Mouse (Mus musculus) neural tube, embryonic 15.5 days (tissue): ENCODE data around the gene Cpsf7. TPM values are rescaled to one million over a fixed set of nuclear protein-coding genes. Genes with fewer than 3 reads are reported as not detected.
A peak's percentile ranks its signal among the peaks of the same experiment; 100 is the strongest.

Source experiments
- ATAC-seq: fragments of 200-750 bp; cut with Nextera tagmentation; 2 replicates; pipeline ENCODE4 v1.8.0; 2017; ENCODE audit warnings: mild to moderate bottlenecking, moderate TSS enrichment, moderate library complexity; ENCODE audit not compliant: low FRiP score
- H3K27ac ChIP-seq: fragments of 300-500 bp; sonication (generic); replicated peaks from 2 replicates; pipeline ENCODE4 v1.5.1; 2015; ENCODE audit warnings: mild to moderate bottlenecking, inconsistent platforms
- H3K27me3 ChIP-seq: fragments of 300-500 bp; sonication (generic); replicated peaks from 2 replicates; pipeline ENCODE4 v1.6.1; 2015; ENCODE audit warnings: inconsistent platforms
- H3K36me3 ChIP-seq: fragments of 300-500 bp; sonication (generic); 2 replicates; pipeline ENCODE4 v1.6.1; 2015; ENCODE audit warnings: inconsistent platforms
- H3K4me1 ChIP-seq: fragments of 300-500 bp; sonication (generic); 2 replicates; pipeline ENCODE4 v1.6.1; 2015; ENCODE audit warnings: inconsistent platforms
- H3K4me2 ChIP-seq: fragments of 300-500 bp; sonication (generic); 2 replicates; pipeline ENCODE4 v1.6.1; 2015; ENCODE audit warnings: inconsistent platforms, mild to moderate bottlenecking, moderate library complexity
- H3K4me3 ChIP-seq: fragments of 300-500 bp; sonication (generic); replicated peaks from 2 replicates; pipeline ENCODE4 v1.5.1; 2015; ENCODE audit warnings: mild to moderate bottlenecking, inconsistent platforms
- H3K9ac ChIP-seq: fragments of 300-500 bp; sonication (generic); replicated peaks from 2 replicates; pipeline ENCODE4 v1.6.1; 2015; ENCODE audit warnings: mild to moderate bottlenecking, inconsistent platforms
- H3K9me3 ChIP-seq: fragments of 300-500 bp; sonication (generic); replicated peaks from 2 replicates; pipeline ENCODE4 v1.6.1; 2016; ENCODE audit warnings: inconsistent platforms
- whole genome bisulfite sequencing: fragments of 180-500 bp; shearing (Covaris S2); methylation state at CpG from one replicate; pipeline ENCODE4 v1.1.7; 2015; ENCODE audit warnings: mixed read lengths; 5-methylcytosine and 5-hydroxymethylcytosine counted together
- polyA plus RNA-seq: library from polyadenylated mRNA; unstranded; fragments of >200 nt; fragmentation: Nextera tagmentation; extraction: Ambion mirVana; gene quantifications from 2 replicates; pipeline ENCODE4 v1.2.1, GENCODE M21; 2015

Cpsf7 gene
- polyA plus RNA-seq = 45.6 and 47.2 TPM in 2 replicates

GRCm38 (mm10) chr19:10525106-10525901 lies at the start of gene Cpsf7:
TSS of gene Cpsf7 (plus strand) at chr19:10525266.
- ATAC-seq = peak; percentile 94
- Histone ChIP-seq H3K4me3 (peak within 1 kb of the TSS; percentile 93), H3K27me3 (no peaks in the 10 kb centered on the region), H3K27ac (peak within 1 kb of the TSS; percentile 97), H3K4me2 (peak within 1 kb of the TSS; percentile 66), H3K4me1 (peaks cover 34% of the 10 kb centered on the region), H3K9me3 (no peaks in the 10 kb centered on the region), H3K36me3 (peaks cover 9% of the 10 kb centered on the region), H3K9ac (peak within 1 kb of the TSS; percentile 97)
- under 1% methylated on average over 56 of the region's 93 CpGs for WGBS

GRCm38 (mm10) chr19:10479541-10479940 lies 45.5 kb upstream of the Cpsf7 start:
- no peaks in the 10 kb centered on the region for H3K9me3 ChIP-seq
- no peaks in the 10 kb centered on the region for H3K27me3 ChIP-seq
- 67% methylated on average over 4 of the region's 4 CpGs for WGBS
- no peak overlapping the region for H3K9ac ChIP-seq
- H3K27ac ChIP-seq = no peak overlapping the region
- peaks cover 9% of the 10 kb centered on the region for H3K4me1 ChIP-seq
- H3K36me3 ChIP-seq = no peaks in the 10 kb centered on the region
- no peak overlapping the region for H3K4me3 ChIP-seq
- no peak for ATAC-seq
- no peak overlapping the region for H3K4me2 ChIP-seq

GRCm38 (mm10) chr19:10482703-10483102 lies 42.4 kb upstream of the Cpsf7 start, which contains the start of gene Ppp1r32:
TSS of gene Ppp1r32 (minus strand) at chr19:10482928.
- H3K27me3 ChIP-seq = peaks cover 13% of the 10 kb centered on the region; the same call in 1 of the 2 replicates
- no peak within 1 kb of the TSS for H3K9ac ChIP-seq
- 36% methylated on average over 6 of the region's 6 CpGs for WGBS
- peaks cover 11% of the 10 kb centered on the region for H3K4me1 ChIP-seq
- H3K4me3 ChIP-seq = no peak within 1 kb of the TSS
- ATAC-seq = no peak
- no peaks in the 10 kb centered on the region for H3K9me3 ChIP-seq
- H3K36me3 ChIP-seq = no peaks in the 10 kb centered on the region
- H3K27ac ChIP-seq = no peak within 1 kb of the TSS
- no peak within 1 kb of the TSS for H3K4me2 ChIP-seq

GRCm38 (mm10) chr19:10486264-10486738 lies 38.8 kb upstream of the Cpsf7 start:
- no peak overlapping the region for H3K9ac ChIP-seq
- H3K4me3 ChIP-seq = no peak overlapping the region
- no peaks in the 10 kb centered on the region for H3K36me3 ChIP-seq
- peaks cover 15% of the 10 kb centered on the region; the same call in 1 of the 2 replicates for H3K27me3 ChIP-seq
- WGBS = 24% methylated on average over 9 of the region's 9 CpGs
- H3K9me3 ChIP-seq = no peaks in the 10 kb centered on the region
- no peak overlapping the region for H3K27ac ChIP-seq
- peaks cover 11% of the 10 kb centered on the region for H3K4me1 ChIP-seq
- ATAC-seq = peak; percentile 81
- no peak overlapping the region for H3K4me2 ChIP-seq

- H3K27me3 ChIP-seq = no peaks in the 10 kb centered on the region
- H3K9ac ChIP-seq = no peak overlapping the region
- no peak overlapping the region for H3K4me3 ChIP-seq
- H3K36me3 ChIP-seq = peaks cover 16% of the 10 kb centered on the region
- no peak overlapping the region for H3K4me2 ChIP-seq
- peaks cover 27% of the 10 kb centered on the region for H3K4me1 ChIP-seq
- H3K27ac ChIP-seq = no peak overlapping the region
- WGBS = 87% methylated on average over 1 of the region's 1 CpGs
- H3K9me3 ChIP-seq = no peaks in the 10 kb centered on the region
- ATAC-seq = no peak
Measured at GRCm38 (mm10) chr19:10495670-10496069, 29.4 kb upstream of the Cpsf7 start.

- H3K27ac ChIP-seq = peak overlapping the region; percentile 28; the same call in 1 of the 2 replicates
- WGBS = 59% methylated on average over 2 of the region's 2 CpGs
- no peaks in the 10 kb centered on the region for H3K27me3 ChIP-seq
- H3K4me1 ChIP-seq = peaks cover 27% of the 10 kb centered on the region
- H3K36me3 ChIP-seq = peaks cover 29% of the 10 kb centered on the region
- no peak overlapping the region for H3K9ac ChIP-seq
- ATAC-seq = 0 out of 2 replicates have a peak, but pooled peaks have one; percentile 33
- H3K9me3 ChIP-seq = no peaks in the 10 kb centered on the region
- H3K4me2 ChIP-seq = no peak overlapping the region
- H3K4me3 ChIP-seq = no peak overlapping the region
Measured at GRCm38 (mm10) chr19:10496976-10497375, 28.1 kb upstream of the Cpsf7 start.

DNA sequence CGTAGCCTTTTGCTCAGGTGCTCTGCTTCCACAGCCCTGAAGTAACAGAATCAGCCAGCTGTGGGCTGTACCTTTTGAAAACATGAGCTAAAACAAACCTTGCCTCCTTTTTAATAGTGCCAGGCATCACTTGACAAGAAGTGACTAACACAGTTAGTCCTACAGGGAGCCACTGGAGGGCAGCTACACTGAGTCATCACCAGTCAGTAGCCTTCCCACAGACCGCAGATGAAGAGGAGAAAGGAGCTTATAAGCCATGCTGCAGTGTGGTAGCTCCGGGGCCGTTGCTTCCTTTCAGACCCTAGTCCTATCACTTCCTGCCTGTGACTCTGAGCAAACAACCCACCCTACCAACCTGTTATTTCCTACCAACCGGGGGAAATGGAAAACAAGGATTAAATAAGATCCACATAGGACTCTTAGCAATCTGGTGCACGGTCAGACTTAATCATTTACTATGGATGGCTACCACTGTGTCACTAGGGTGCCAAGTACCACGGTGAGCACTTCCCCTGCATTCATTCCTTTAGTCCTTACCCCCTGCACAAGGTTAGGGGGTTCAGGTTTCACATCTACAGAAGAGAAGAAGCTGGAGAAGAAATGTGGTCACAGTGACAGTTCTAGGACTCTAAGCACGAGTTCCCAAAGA lies 27.4 kb upstream of the Cpsf7 start:
- H3K9ac ChIP-seq = no peak overlapping the region
- no peaks in the 10 kb centered on the region for H3K27me3 ChIP-seq
- no peak for ATAC-seq
- 53% methylated on average over 8 of the region's 8 CpGs for WGBS
- peaks cover 30% of the 10 kb centered on the region for H3K36me3 ChIP-seq
- H3K9me3 ChIP-seq = no peaks in the 10 kb centered on the region
- H3K4me3 ChIP-seq = no peak overlapping the region
- H3K4me2 ChIP-seq = no peak overlapping the region
- peaks cover 20% of the 10 kb centered on the region for H3K4me1 ChIP-seq
- H3K27ac ChIP-seq = no peak overlapping the region

DNA sequence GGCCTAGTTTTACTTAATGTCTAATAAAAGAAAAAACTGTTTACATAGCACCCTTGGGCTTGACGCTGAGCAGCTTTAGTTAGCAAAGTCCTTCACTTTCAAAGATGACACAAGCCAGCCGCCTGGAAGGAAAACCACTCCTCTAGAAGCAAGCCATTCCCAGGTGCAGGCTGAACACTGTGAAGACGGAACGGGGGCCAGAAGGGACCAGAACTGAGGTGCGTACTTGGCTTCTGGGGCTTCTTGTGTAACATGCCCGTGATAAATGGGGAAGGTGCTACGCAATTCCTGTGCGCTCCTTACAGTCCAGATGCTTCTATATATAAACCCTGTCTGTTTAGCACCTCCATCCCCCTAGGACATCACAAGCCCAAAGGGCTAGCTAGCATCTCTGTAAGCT lies 24.5 kb upstream of the Cpsf7 start:
- no peaks in the 10 kb centered on the region for H3K27me3 ChIP-seq
- peaks cover 48% of the 10 kb centered on the region for H3K36me3 ChIP-seq
- no peaks in the 10 kb centered on the region for H3K9me3 ChIP-seq
- H3K4me3 ChIP-seq = no peak overlapping the region
- H3K27ac ChIP-seq = no peak overlapping the region
- H3K4me2 ChIP-seq = no peak overlapping the region
- H3K4me1 ChIP-seq = peaks cover 18% of the 10 kb centered on the region
- no peak for ATAC-seq
- WGBS = 88% methylated on average over 8 of the region's 8 CpGs
- 0 out of 2 replicates have a peak overlapping the region, but pooled peaks have one; percentile 14 for H3K9ac ChIP-seq

DNA sequence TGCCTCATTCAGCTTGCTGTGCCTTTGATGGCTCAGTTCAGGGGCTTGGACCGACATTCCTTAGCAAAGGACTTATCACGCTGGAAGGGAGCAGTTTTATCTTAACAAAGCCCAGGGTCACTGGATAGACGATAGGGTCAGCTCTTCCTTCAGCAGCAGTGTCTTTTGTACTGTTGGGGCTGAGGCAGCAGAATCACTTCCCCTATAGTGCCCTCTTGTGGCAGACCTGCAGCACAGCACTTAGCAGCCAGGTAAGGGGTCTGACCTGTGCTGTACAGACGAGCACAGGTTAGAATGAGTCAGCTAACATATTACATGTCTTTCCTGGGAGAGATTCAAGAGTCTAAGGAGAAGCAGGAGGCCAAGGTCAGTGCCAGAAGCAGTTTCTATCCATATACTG lies 22.5 kb upstream of the Cpsf7 start:
- ATAC-seq = peak; percentile 83
- no peaks in the 10 kb centered on the region for H3K27me3 ChIP-seq
- no peak overlapping the region for H3K9ac ChIP-seq
- H3K4me1 ChIP-seq = peaks cover 8% of the 10 kb centered on the region
- H3K27ac ChIP-seq = no peak overlapping the region
- H3K36me3 ChIP-seq = peaks cover 61% of the 10 kb centered on the region
- H3K4me3 ChIP-seq = no peak overlapping the region
- no peak overlapping the region for H3K4me2 ChIP-seq
- 4% methylated on average over 4 of the region's 4 CpGs for WGBS
- H3K9me3 ChIP-seq = no peaks in the 10 kb centered on the region

- Histone ChIP-seq H3K27ac (no peak overlapping the region), H3K4me1 (no peaks in the 10 kb centered on the region), H3K36me3 (peaks cover 37% of the 10 kb centered on the region), H3K4me3 (no peak overlapping the region), H3K4me2 (no peak overlapping the region), H3K9ac (no peak overlapping the region), H3K9me3 (no peaks in the 10 kb centered on the region), H3K27me3 (no peaks in the 10 kb centered on the region)
- ATAC-seq = no peak
- 82% methylated on average over 6 of the region's 6 CpGs for WGBS
Measured at GRCm38 (mm10) chr19:10510759-10511330, 14.2 kb upstream of the Cpsf7 start.

DNA sequence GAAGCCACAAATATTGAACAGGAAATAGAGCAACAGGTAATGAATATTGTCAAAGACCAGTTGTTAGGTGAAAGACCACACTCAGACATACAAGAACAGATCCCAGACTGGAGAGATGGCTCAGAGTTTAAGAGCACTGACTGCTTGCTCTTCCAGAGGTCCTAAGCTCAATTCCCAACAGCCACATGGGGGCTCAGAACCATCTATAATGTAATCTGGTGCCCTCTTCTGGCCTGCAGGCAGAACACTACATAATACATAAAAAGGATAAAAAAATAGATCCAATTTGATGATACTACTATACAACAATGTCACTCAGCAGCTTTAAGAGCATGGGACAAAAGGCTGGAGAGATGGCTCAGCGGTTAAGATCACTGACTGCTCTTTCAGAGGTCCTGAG lies 4.7 kb upstream of the Cpsf7 start:
- no peak overlapping the region for H3K27ac ChIP-seq
- no peak for ATAC-seq
- no peaks in the 10 kb centered on the region for H3K27me3 ChIP-seq
- H3K4me1 ChIP-seq = peaks cover 12% of the 10 kb centered on the region
- 46% methylated on average over 1 of the region's 1 CpGs for WGBS
- peaks cover 19% of the 10 kb centered on the region for H3K36me3 ChIP-seq
- H3K9me3 ChIP-seq = no peaks in the 10 kb centered on the region
- no peak overlapping the region for H3K4me3 ChIP-seq
- H3K4me2 ChIP-seq = no peak overlapping the region
- H3K9ac ChIP-seq = no peak overlapping the region
